Mouse (Mus musculus) liver, embryonic 13.5 days (tissue): ENCODE measurements around the gene Lypla2. TPM values are rescaled to one million over a fixed set of nuclear protein-coding genes. Genes with fewer than 3 reads are reported as not detected.
A peak's percentile ranks its signal among the peaks of the same experiment; 100 is the strongest.
"Not testable (repeated sequence)": the region's sequence is repeated elsewhere in the genome, so short reads cannot be mapped to it uniquely, and the experiment has no call there.

Experiments used
- ATAC-seq: fragments of 200-750 bp; cut with Nextera tagmentation; 2 replicates; pipeline ENCODE4 v1.8.0; 2017; ENCODE audit warnings: low read depth, mild to moderate bottlenecking, moderate number of reproducible peaks, moderate library complexity
- DNase-seq: peaks from one replicate; pipeline ENCODE4 v3.0.0; 2022
- H3K27ac ChIP-seq: fragments of 300-500 bp; sonication (generic); 2 replicates; pipeline ENCODE4 v1.5.1; 2015; ENCODE audit warnings: moderate library complexity, mild to moderate bottlenecking, inconsistent platforms
- H3K27me3 ChIP-seq: fragments of 300-500 bp; sonication (generic); 2 replicates; pipeline ENCODE4 v1.6.1; 2015; ENCODE audit warnings: mild to moderate bottlenecking, inconsistent platforms
- H3K36me3 ChIP-seq: fragments of 300-500 bp; sonication (generic); 2 replicates; pipeline ENCODE4 v1.6.1; 2015; ENCODE audit warnings: mild to moderate bottlenecking, inconsistent platforms
- H3K4me1 ChIP-seq: fragments of 300-500 bp; sonication (generic); replicated peaks from 2 replicates; pipeline ENCODE4 v1.6.1; 2015; ENCODE audit warnings: inconsistent platforms
- H3K4me2 ChIP-seq: fragments of 300-500 bp; sonication (generic); 2 replicates; pipeline ENCODE4 v1.6.1; 2015; ENCODE audit warnings: inconsistent platforms, mild to moderate bottlenecking, moderate library complexity
- H3K4me3 ChIP-seq: fragments of 300-500 bp; sonication (generic); replicated peaks from 2 replicates; pipeline ENCODE4 v1.5.1; 2015; ENCODE audit warnings: mild to moderate bottlenecking, inconsistent platforms
- H3K9ac ChIP-seq: fragments of 300-500 bp; sonication (generic); 2 replicates; pipeline ENCODE4 v1.6.1; 2015; ENCODE audit warnings: mild to moderate bottlenecking, inconsistent platforms
- H3K9me3 ChIP-seq: fragments of 300-500 bp; sonication (generic); replicated peaks from 2 replicates; pipeline ENCODE4 v1.6.1; 2016; ENCODE audit warnings: inconsistent platforms
- WGBS: fragments of 180-500 bp; shearing (Covaris S2); methylation state at CpG from one replicate; pipeline ENCODE4 v1.1.7; 2015; ENCODE audit not compliant: insufficient replicate concordance; 5-methylcytosine and 5-hydroxymethylcytosine counted together
- polyA plus RNA-seq: library from polyadenylated mRNA; unstranded; fragments of >200 nt; fragmentation: Nextera tagmentation; extraction: Ambion mirVana; gene quantifications from 2 replicates; pipeline ENCODE4 v1.2.1, GENCODE M21; 2015

Gene Lypla2
- polyA plus RNA-seq, 1 experiment from 2014 or later: 49.7 TPM

GRCm38 (mm10) chr4:135946659-135947301, 25.6 kb downstream of the Lypla2 start:
- no peak for DNase-seq
- under 1% methylated on average over 28 of the region's 28 CpGs for WGBS
- H3K4me2 ChIP-seq: peak overlapping the region; percentile 89
- H3K27me3 ChIP-seq: no peaks in the 10 kb centered on the region
- peaks cover 5% of the 10 kb centered on the region for H3K9me3 ChIP-seq
- peak overlapping the region; percentile 75 for H3K27ac ChIP-seq
- ATAC-seq: peak; percentile 39
- H3K4me3 ChIP-seq: peak overlapping the region; percentile 90
- peaks cover 16% of the 10 kb centered on the region for H3K36me3 ChIP-seq
- H3K9ac ChIP-seq: peak overlapping the region; percentile 91
- peaks cover 48% of the 10 kb centered on the region for H3K4me1 ChIP-seq

GRCm38 (mm10) chr4:135946278-135946658, 26.2 kb downstream of the Lypla2 start, which contains the start of gene Hmgcl:
Gene Hmgcl, plus strand, starts transcription at chr4:135946448.
- WGBS: under 1% methylated on average over 23 of the region's 23 CpGs
- H3K27ac ChIP-seq: peak within 1 kb of the TSS; percentile 77

GRCm38 (mm10) chr4:135945706-135946105, 26.7 kb downstream of the Lypla2 start:
- peaks cover 10% of the 10 kb centered on the region for H3K36me3 ChIP-seq
- DNase-seq (no peak), ATAC-seq (peak; percentile 6; the same call in 1 of the 2 replicates)
- peak overlapping the region; percentile 89 for H3K4me2 ChIP-seq
- peaks cover 48% of the 10 kb centered on the region for H3K4me1 ChIP-seq
- H3K4me3 ChIP-seq: peak overlapping the region; percentile 90
- peak overlapping the region; percentile 77 for H3K27ac ChIP-seq
- WGBS: 64% methylated on average over 10 of the region's 10 CpGs
- no peaks in the 10 kb centered on the region for H3K27me3 ChIP-seq
- H3K9ac ChIP-seq: peak overlapping the region; percentile 43; the same call in 1 of the 2 replicates
- H3K9me3 ChIP-seq: no peaks in the 10 kb centered on the region

More at GRCm38 (mm10) chr4:135946278-135946658, 26.2 kb downstream of the Lypla2 start, which contains the start of gene Hmgcl:
- ATAC-seq (peak; percentile 82), DNase-seq (peak; percentile 94)
- Histone ChIP-seq H3K4me1 (peaks cover 48% of the 10 kb centered on the region), H3K27me3 (no peaks in the 10 kb centered on the region), H3K9me3 (no peaks in the 10 kb centered on the region), H3K4me3 (peak within 1 kb of the TSS; percentile 90), H3K9ac (peak within 1 kb of the TSS; percentile 91), H3K36me3 (peaks cover 11% of the 10 kb centered on the region), H3K4me2 (peak within 1 kb of the TSS; percentile 89)

- H3K4me1 ChIP-seq: peaks cover 42% of the 10 kb centered on the region
- no peaks in the 10 kb centered on the region for H3K9me3 ChIP-seq
- H3K4me2 ChIP-seq: no peak overlapping the region
- no peak overlapping the region for H3K4me3 ChIP-seq
- DNase-seq (no peak), ATAC-seq (no peak)
- H3K9ac ChIP-seq: no peak overlapping the region
- 37% methylated on average over 4 of the region's 4 CpGs for WGBS
- no peak overlapping the region for H3K27ac ChIP-seq
- no peaks in the 10 kb centered on the region for H3K27me3 ChIP-seq
- peaks cover 20% of the 10 kb centered on the region for H3K36me3 ChIP-seq
These were observed 29.0 kb downstream of the Lypla2 start for GRCm38 (mm10) chr4:135943389-135943788.

- H3K9me3 ChIP-seq: no peaks in the 10 kb centered on the region
- no peak overlapping the region for H3K9ac ChIP-seq
- H3K4me3 ChIP-seq: no peak overlapping the region
- DNase-seq (no peak), ATAC-seq (no peak)
- H3K4me2 ChIP-seq: no peak overlapping the region
- H3K4me1 ChIP-seq: peaks cover 42% of the 10 kb centered on the region
- WGBS: 55% methylated on average over 6 of the region's 6 CpGs
- H3K27ac ChIP-seq: no peak overlapping the region
- no peaks in the 10 kb centered on the region for H3K27me3 ChIP-seq
- peaks cover 20% of the 10 kb centered on the region for H3K36me3 ChIP-seq
These were observed 30.2 kb downstream of the Lypla2 start for GRCm38 (mm10) chr4:135942193-135942592.

- not testable (repeated sequence) for H3K27me3 ChIP-seq, DNase-seq, H3K9me3 ChIP-seq, H3K27ac ChIP-seq, ATAC-seq, H3K4me2 ChIP-seq, H3K4me3 ChIP-seq, H3K9ac ChIP-seq
- peaks cover 49% of the 10 kb centered on the region for H3K4me1 ChIP-seq
- 76% methylated on average over 8 of the region's 8 CpGs for WGBS
- H3K36me3 ChIP-seq: peaks cover 20% of the 10 kb centered on the region
These were observed 31.4 kb downstream of the Lypla2 start for GRCm38 (mm10) chr4:135941026-135941425.

GRCm38 (mm10) chr4:135938858-135939257, 33.6 kb downstream of the Lypla2 start:
- peak; percentile 66 for ATAC-seq
- Histone ChIP-seq H3K4me2 (no peak overlapping the region), H3K9me3 (no peaks in the 10 kb centered on the region), H3K4me3 (no peak overlapping the region), H3K9ac (no peak overlapping the region), H3K27ac (peak overlapping the region; percentile 39), H3K27me3 (no peaks in the 10 kb centered on the region), H3K36me3 (peaks cover 27% of the 10 kb centered on the region), H3K4me1 (peaks cover 63% of the 10 kb centered on the region)
- no peak for DNase-seq
- 44% methylated on average over 7 of the region's 7 CpGs for WGBS

GRCm38 (mm10) chr4:135935502-135935901, 36.9 kb downstream of the Lypla2 start:
- Histone ChIP-seq H3K4me1 (peaks cover 63% of the 10 kb centered on the region), H3K9ac (peak overlapping the region; percentile 44; the same call in 1 of the 2 replicates), H3K27me3 (no peaks in the 10 kb centered on the region), H3K4me2 (peak overlapping the region; percentile 33), H3K9me3 (no peaks in the 10 kb centered on the region), H3K27ac (peak overlapping the region; percentile 83), H3K4me3 (no peak overlapping the region), H3K36me3 (peaks cover 45% of the 10 kb centered on the region)
- WGBS: 40% methylated on average over 5 of the region's 5 CpGs
- DNase-seq (no peak), ATAC-seq (no peak)

GRCm38 (mm10) chr4:135934708-135935500, 37.5 kb downstream of the Lypla2 start:
- Histone ChIP-seq H3K36me3 (peaks cover 46% of the 10 kb centered on the region), H3K9me3 (no peaks in the 10 kb centered on the region), H3K4me2 (peak overlapping the region; percentile 33), H3K4me1 (peaks cover 63% of the 10 kb centered on the region), H3K9ac (peak overlapping the region; percentile 44; the same call in 1 of the 2 replicates), H3K27ac (peak overlapping the region; percentile 83), H3K4me3 (no peak overlapping the region), H3K27me3 (no peaks in the 10 kb centered on the region)
- ATAC-seq (peak; percentile 58), DNase-seq (no peak)
- WGBS: 15% methylated on average over 12 of the region's 12 CpGs

GRCm38 (mm10) chr4:135931832-135932231, 40.6 kb downstream of the Lypla2 start:
- no peak for ATAC-seq
- no peak overlapping the region for H3K4me3 ChIP-seq
- no peak overlapping the region for H3K4me2 ChIP-seq
- no peak overlapping the region for H3K9ac ChIP-seq
- WGBS: 60% methylated on average over 5 of the region's 5 CpGs
- H3K27ac ChIP-seq: no peak overlapping the region
- H3K27me3 ChIP-seq: no peaks in the 10 kb centered on the region
- H3K9me3 ChIP-seq: no peaks in the 10 kb centered on the region
- peaks cover 41% of the 10 kb centered on the region for H3K4me1 ChIP-seq
- H3K36me3 ChIP-seq: peaks cover 36% of the 10 kb centered on the region
- DNase-seq: no peak

- H3K27me3 ChIP-seq: no peaks in the 10 kb centered on the region
- DNase-seq: no peak
- peaks cover 40% of the 10 kb centered on the region for H3K4me1 ChIP-seq
- H3K36me3 ChIP-seq: peaks cover 43% of the 10 kb centered on the region
- 85% methylated on average over 8 of the region's 8 CpGs for WGBS
- no peak overlapping the region for H3K4me2 ChIP-seq
- no peaks in the 10 kb centered on the region for H3K9me3 ChIP-seq
- no peak overlapping the region for H3K4me3 ChIP-seq
- ATAC-seq: no peak
- no peak overlapping the region for H3K27ac ChIP-seq
- H3K9ac ChIP-seq: no peak overlapping the region
These were observed 42.2 kb downstream of the Lypla2 start for GRCm38 (mm10) chr4:135930239-135930638.
